Mouse (Mus musculus) CH12.LX (cell line): ENCODE data around the gene Iba57. TPM values are rescaled to one million over a fixed set of nuclear protein-coding genes. Genes with fewer than 3 reads are reported as not detected.

ENCODE experiments used
- DNase-seq: peaks from one replicate; pipeline ENCODE4 v3.0.0-alpha.2; 2013; ENCODE audit errors: extremely low read depth
- H3K27ac ChIP-seq: 2 replicates; pipeline ENCODE4 v1.5.1; 2012; ENCODE audit warnings: low read depth, mild to moderate bottlenecking, control low read depth, moderate library complexity; ENCODE audit not compliant: insufficient read depth
- H3K27me3 ChIP-seq: replicated peaks from 2 replicates; pipeline ENCODE3; 2012; ENCODE audit warnings: inconsistent platforms
- H3K36me3 ChIP-seq, 2 experiments: replicated peaks in 1 of 2; 2 replicates each; pipeline versions ENCODE3 to v1.6.1; 2012; ENCODE audit warnings: inconsistent platforms in 1 of 2, low read length in 1 of 2, mild to moderate bottlenecking in 1 of 2, mixed read lengths in 1 of 2, moderate library complexity in 1 of 2; ENCODE audit not compliant: control insufficient read depth in 1 of 2, insufficient read depth in 1 of 2
- H3K4me1 ChIP-seq, 2 experiments: 2 replicates each; pipeline ENCODE4 v1.6.1; 2012; ENCODE audit warnings: inconsistent platforms in 1 of 2, moderate library complexity in 1 of 2; ENCODE audit not compliant: insufficient read depth in 2 of 2, control insufficient read depth in 1 of 2
- H3K4me2 ChIP-seq: 2 replicates; pipeline ENCODE4 v1.6.1; 2012; ENCODE audit warnings: low read depth, mild to moderate bottlenecking, control low read depth; ENCODE audit not compliant: poor library complexity, insufficient read depth, severe bottlenecking
- H3K4me3 ChIP-seq, 3 experiments: fragments of 150-350 bp in 1 of 3; sonication (generic) in 1 of 3; replicated peaks in 1 of 3; 2 replicates each; pipeline versions ENCODE3 to v1.5.1; 2011 to 2012; ENCODE audit warnings: low read depth in 2 of 3, low read length in 2 of 3, mild to moderate bottlenecking in 2 of 3, moderate library complexity in 2 of 3, control low read depth in 1 of 3, improper control_type of control experiment in 1 of 3, inconsistent platforms in 1 of 3, mixed read lengths in 1 of 3; ENCODE audit not compliant: poor library complexity in 1 of 3
- H3K79me2 ChIP-seq: replicated peaks from 2 replicates; pipeline ENCODE4 v1.6.1; 2012; ENCODE audit warnings: mild to moderate bottlenecking, moderate library complexity; ENCODE audit not compliant: control insufficient read depth, poor library complexity, insufficient read depth, severe bottlenecking; ENCODE audit errors: extremely low read depth
- H3K9ac ChIP-seq: 2 replicates; pipeline ENCODE4 v1.6.1; 2012; ENCODE audit warnings: low read depth, mild to moderate bottlenecking, control low read depth, moderate library complexity; ENCODE audit not compliant: insufficient read depth
- H3K9me3 ChIP-seq: replicated peaks from 2 replicates; pipeline ENCODE3; 2012; ENCODE audit warnings: low read length, inconsistent platforms, mixed read lengths
- CHD1 ChIP-seq: IDR thresholded peaks from 2 replicates; pipeline ENCODE4 v1.6.1; 2012; ENCODE audit warnings: low read depth, low read length, improper control_type of control experiment, inconsistent platforms
- CHD2 ChIP-seq: IDR thresholded peaks from 2 replicates; pipeline ENCODE4 v1.6.1; 2011; ENCODE audit warnings: low read length, improper control_type of control experiment
- CTCF ChIP-seq, 2 experiments: IDR thresholded peaks in 1 of 2; conservative IDR thresholded peaks in 1 of 2; 2 replicates each; pipeline ENCODE4 v1.5.1; 2011 to 2012; ENCODE audit warnings: low read depth in 2 of 2, low read length in 2 of 2, improper control_type of control experiment in 1 of 2, inconsistent platforms in 1 of 2, mild to moderate bottlenecking in 1 of 2, moderate library complexity in 1 of 2
- E2F4 ChIP-seq: IDR thresholded peaks from 2 replicates; pipeline ENCODE4 v1.6.1; 2011; ENCODE audit warnings: low read depth, low read length, improper control_type of control experiment; ENCODE audit not compliant: insufficient replicate concordance
- GABPA ChIP-seq: IDR thresholded peaks from 2 replicates; pipeline ENCODE4 v1.6.1; 2012; ENCODE audit warnings: low read depth, low read length, improper control_type of control experiment, inconsistent platforms; ENCODE audit not compliant: insufficient replicate concordance
- HCFC1 ChIP-seq: IDR thresholded peaks from 2 replicates; pipeline ENCODE4 v1.6.1; 2012; ENCODE audit warnings: low read depth, mild to moderate bottlenecking, inconsistent platforms, low read length, improper control_type of control experiment
- JUND ChIP-seq: conservative IDR thresholded peaks from 2 replicates; pipeline ENCODE4 v1.6.1; 2011; ENCODE audit warnings: low read depth, low read length, improper control_type of control experiment
- MAFK ChIP-seq: IDR thresholded peaks from 2 replicates; pipeline ENCODE4 v1.6.1; 2011; ENCODE audit warnings: low read length, improper control_type of control experiment; ENCODE audit not compliant: insufficient replicate concordance
- MEF2A ChIP-seq: IDR thresholded peaks from 2 replicates; pipeline ENCODE4 v1.6.1; 2014; ENCODE audit warnings: low read depth, mild to moderate bottlenecking, inconsistent platforms, low read length, improper control_type of control experiment, borderline replicate concordance
- MXI1 ChIP-seq: IDR thresholded peaks from 2 replicates; pipeline ENCODE4 v1.6.1; 2011; ENCODE audit warnings: mild to moderate bottlenecking, low read depth, low read length, improper control_type of control experiment
- NELFE ChIP-seq: IDR thresholded peaks from 2 replicates; pipeline ENCODE4 v1.6.1; 2011; ENCODE audit warnings: low read depth, low read length, improper control_type of control experiment
- NRF1 ChIP-seq: IDR thresholded peaks from 2 replicates; pipeline ENCODE4 v1.6.1; 2014; ENCODE audit warnings: low read depth, mild to moderate bottlenecking, inconsistent platforms, low read length, improper control_type of control experiment, moderate library complexity
- POLR2A ChIP-seq: IDR thresholded peaks from 2 replicates; pipeline ENCODE4 v1.6.1; 2011; ENCODE audit warnings: low read depth, mild to moderate bottlenecking, improper control_type of control experiment, low read length
- POLR2AphosphoS2 ChIP-seq: IDR thresholded peaks from 2 replicates; pipeline ENCODE4 v1.6.1; 2011; ENCODE audit warnings: low read depth, low read length, improper control_type of control experiment
- RAD21 ChIP-seq: IDR thresholded peaks from 2 replicates; pipeline ENCODE4 v1.6.1; 2011; ENCODE audit warnings: low read depth, mild to moderate bottlenecking, low read length, improper control_type of control experiment, moderate library complexity
- RCOR1 ChIP-seq: conservative IDR thresholded peaks from 2 replicates; pipeline ENCODE4 v1.6.1; 2012; ENCODE audit warnings: low read depth, mild to moderate bottlenecking, inconsistent platforms, low read length, improper control_type of control experiment
- SIN3A ChIP-seq: IDR thresholded peaks from 2 replicates; pipeline ENCODE4 v1.6.1; 2012; ENCODE audit warnings: low read length, improper control_type of control experiment, inconsistent platforms
- UBTF ChIP-seq: IDR thresholded peaks from 2 replicates; pipeline ENCODE4 v1.6.1; 2012; ENCODE audit warnings: low read depth, mild to moderate bottlenecking, inconsistent platforms, low read length, improper control_type of control experiment, moderate library complexity
- USF1 ChIP-seq: IDR thresholded peaks from 2 replicates; pipeline ENCODE4 v1.6.1; 2014; ENCODE audit warnings: low read depth, mild to moderate bottlenecking, inconsistent platforms, low read length, improper control_type of control experiment
- USF2 ChIP-seq: conservative IDR thresholded peaks from 2 replicates; pipeline ENCODE4 v1.6.1; 2011; ENCODE audit warnings: low read depth, low read length, improper control_type of control experiment
- ZC3H11A ChIP-seq: IDR thresholded peaks from 2 replicates; pipeline ENCODE4 v1.6.1; 2012; ENCODE audit warnings: low read depth, mild to moderate bottlenecking, inconsistent platforms, low read length, improper control_type of control experiment
- ZKSCAN1 ChIP-seq: IDR thresholded peaks from 2 replicates; pipeline ENCODE4 v1.6.1; 2012; ENCODE audit warnings: low read depth, inconsistent platforms, low read length, improper control_type of control experiment, borderline replicate concordance
- ZMIZ1 ChIP-seq: IDR thresholded peaks from 2 replicates; pipeline ENCODE4 v1.6.1; 2012; ENCODE audit warnings: low read depth, mild to moderate bottlenecking, inconsistent platforms, low read length, improper control_type of control experiment
- ZNF384 ChIP-seq: IDR thresholded peaks from 2 replicates; pipeline ENCODE4 v1.6.1; 2012; ENCODE audit warnings: low read depth, low read length, improper control_type of control experiment, inconsistent platforms
- dilution Hi-C: fragments of 300-500 bp; cut with MboI; formaldehyde crosslinking; loops from 2 replicates; pipeline ENCODE4 v1.14.3; 2020; ENCODE audit warnings: low sequenced_read_pairs; ENCODE audit not compliant: extremely low pct_unique_long_range_greater_than_20kb, extremely low pct_ligation_motif_present
- in situ Hi-C: fragments of 300-500 bp; cut with MboI; formaldehyde crosslinking; loops from 3 replicates; pipeline ENCODE4 v1.14.3; 2019; ENCODE audit warnings: low sequenced_read_pairs, low pct_ligation_motif_present, low pct_unique_long_range_greater_than_20kb, mixed read lengths
- polyA plus RNA-seq: library from polyadenylated mRNA; unstranded; fragments of >175 nt; gene quantifications from 2 replicates; pipeline ENCODE4 v1.2.1, GENCODE M21; 2012; ENCODE audit warnings: low read depth; ENCODE audit not compliant: insufficient read length
- total RNA-seq, 2 experiments: library from RNA; depleted of rRNA; stranded (reverse); fragments of 300-350 nt in 1 of 2; fragments of >200 nt in 1 of 2; gene quantifications; 2 replicates each; pipeline ENCODE4 v1.2.3; 2012 to 2014

Iba57 gene
- total and polyA plus RNA-seq, 3 experiments: 4.0 to 7.5 (median 4.6) TPM

DNA sequence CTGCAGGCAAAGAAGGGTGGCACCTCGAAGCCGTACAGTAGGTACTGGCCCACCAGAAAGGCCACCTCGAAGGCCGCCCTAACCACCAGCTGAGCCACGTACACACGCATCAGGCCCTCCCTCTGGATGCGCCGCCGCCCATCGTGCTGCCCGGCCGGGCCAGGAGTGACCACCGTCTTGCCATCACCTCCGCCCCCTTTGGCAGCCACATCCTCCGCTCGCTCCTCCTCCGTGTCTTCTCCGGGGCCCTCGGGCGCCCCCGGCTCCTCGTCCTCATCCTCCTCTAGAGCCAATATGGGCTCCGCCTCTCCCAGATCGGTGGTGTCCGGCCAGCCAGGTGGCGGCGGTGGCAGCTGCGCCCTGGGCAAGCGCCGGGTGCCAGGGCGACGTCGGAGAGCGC lies 13.4 kb upstream of the Iba57 start:
- dilution Hi-C loops: no loop called here
- H3K4me3 ChIP-seq: no peak overlapping the region
- H3K27ac ChIP-seq: no peak overlapping the region
- no peak overlapping the region for H3K9ac ChIP-seq
- no peaks in the 10 kb centered on the region for H3K9me3 ChIP-seq
- H3K27me3 ChIP-seq: peaks cover 2% of the 10 kb centered on the region
- TF ChIP-seq E2F4: no peak
- TF ChIP-seq CTCF (conservative IDR thresholded peaks at IDR 0.05 in 1 of 2, IDR thresholded peaks at IDR 0.05 in 1 of 2; ENCODE audit: low read depth in 2 of 2, low read length in 2 of 2): no peak
- no peak for TF ChIP-seq USF1
- TF ChIP-seq NELFE: no peak
- no peak for TF ChIP-seq ZNF384
- TF ChIP-seq ZC3H11A: no peak
- TF ChIP-seq POLR2AphosphoS2: no peak
- no peak for TF ChIP-seq HCFC1
- TF ChIP-seq MXI1: no peak
- no peak for TF ChIP-seq SIN3A
- no peak for TF ChIP-seq MAFK
- in situ Hi-C loops: no loop called here
- H3K4me1 ChIP-seq: peaks cover 14 to 41% of the 10 kb centered on the region in 2 experiments
- DNase-seq: no peak
- H3K4me2 ChIP-seq: no peak overlapping the region
- no peaks in the 10 kb centered on the region for H3K79me2 ChIP-seq
- H3K36me3 ChIP-seq: peaks cover 0 to 6% of the 10 kb centered on the region in 2 experiments

GRCm38 (mm10) chr11:59176475-59176874 lies 12.9 kb upstream of the Iba57 start:
- dilution Hi-C loops (no loop called here), in situ Hi-C loops (no loop called here)
- TF ChIP-seq NRF1 (no peak), UBTF (no peak), CHD2 (no peak), ZKSCAN1 (no peak), MEF2A (no peak), CHD1 (no peak), ZMIZ1 (no peak), SIN3A (no peak), RAD21 (no peak), USF2 (no peak), MAFK (no peak), RCOR1 (no peak), CTCF (conservative IDR thresholded peaks at IDR 0.05 in 1 of 2, IDR thresholded peaks at IDR 0.05 in 1 of 2; ENCODE audit: low read depth in 2 of 2, low read length in 2 of 2) (no peak), POLR2A (no peak), GABPA (no peak), JUND (no peak), NELFE (no peak)
- Histone ChIP-seq H3K4me2 (no peak overlapping the region), H3K4me3 (no peak overlapping the region), H3K4me1 (peaks cover 15 to 45% of the 10 kb centered on the region in 2 experiments), H3K27me3 (peaks cover 2% of the 10 kb centered on the region), H3K9ac (no peak overlapping the region), H3K36me3 (peaks cover 0 to 1% of the 10 kb centered on the region in 2 experiments), H3K27ac (no peak overlapping the region), H3K9me3 (no peaks in the 10 kb centered on the region), H3K79me2 (no peaks in the 10 kb centered on the region)
- no peak for DNase-seq
